Mouse (Mus musculus) midbrain, embryonic 10.5 days (tissue): ENCODE measurements at regions not wholly inside any gene's neighbourhood (a gene's known extent, or its start where the extent isn't known, plus 50 kb on each side); places are given as distances from the start of the nearest gene placed in this dataset.

Experiments used
- DNase-seq: peaks from one replicate; pipeline ENCODE4 v3.0.0-alpha.2; 2017; ENCODE audit warnings: low spot score
- H3K27ac ChIP-seq: fragments of 300-500 bp; sonication (generic); replicated peaks from 2 replicates; pipeline ENCODE4 v1.5.1; 2016; ENCODE audit warnings: mild to moderate bottlenecking
- H3K27me3 ChIP-seq: fragments of 300-500 bp; sonication (generic); 2 replicates; pipeline ENCODE4 v1.6.1; 2016; ENCODE audit warnings: low read depth, mild to moderate bottlenecking; ENCODE audit not compliant: poor library complexity, severe bottlenecking
- H3K36me3 ChIP-seq: fragments of 300-500 bp; sonication (generic); 2 replicates; pipeline ENCODE4 v1.6.1; 2016; ENCODE audit warnings: mild to moderate bottlenecking, moderate library complexity
- H3K4me1 ChIP-seq: fragments of 300-500 bp; sonication (generic); 2 replicates; pipeline ENCODE4 v1.6.1; 2016
- H3K4me3 ChIP-seq: fragments of 300-500 bp; sonication (generic); 2 replicates; pipeline ENCODE4 v1.5.1; 2016; ENCODE audit warnings: mild to moderate bottlenecking, moderate library complexity
- H3K9me3 ChIP-seq: fragments of 300-500 bp; sonication (generic); replicated peaks from 2 replicates; pipeline ENCODE4 v1.6.1; 2016; ENCODE audit warnings: mild to moderate bottlenecking
- WGBS: fragments of 180-500 bp; shearing (Covaris S2); methylation state at CpG from one replicate; pipeline ENCODE4 v1.1.7; 2016; 5-methylcytosine and 5-hydroxymethylcytosine counted together

DNA sequence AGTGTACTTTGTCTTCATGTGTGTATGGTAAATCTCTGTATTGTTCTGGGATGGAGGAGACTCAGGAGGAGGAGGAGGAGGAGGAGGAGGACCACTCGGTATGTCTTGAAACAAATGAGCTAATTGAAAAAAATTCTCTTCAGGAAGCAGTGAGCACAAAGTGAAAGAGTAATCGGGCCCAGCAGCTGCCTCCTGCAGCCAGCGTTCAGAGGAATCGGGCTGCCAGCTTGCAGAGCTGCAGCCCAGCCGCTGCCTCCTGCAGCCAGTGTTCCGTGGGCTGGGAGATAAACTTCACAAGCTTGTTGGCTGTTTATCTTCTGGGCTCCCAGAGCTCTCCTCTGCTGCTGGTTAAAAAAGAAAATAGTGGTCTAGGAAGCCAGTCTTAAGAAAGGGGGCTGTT lies 74.9 kb upstream of the Zfp217 start:
- no peaks in the 10 kb centered on the region for H3K27me3 ChIP-seq
- peak; percentile 38 for DNase-seq
- peaks cover 67% of the 10 kb centered on the region for H3K4me1 ChIP-seq
- H3K4me3 ChIP-seq: peak overlapping the region; percentile 51
- H3K36me3 ChIP-seq: no peaks in the 10 kb centered on the region
- H3K27ac ChIP-seq: peak overlapping the region; percentile 92
- H3K9me3 ChIP-seq: no peaks in the 10 kb centered on the region
- WGBS: under 1% methylated on average over 6 of the region's 6 CpGs

DNA sequence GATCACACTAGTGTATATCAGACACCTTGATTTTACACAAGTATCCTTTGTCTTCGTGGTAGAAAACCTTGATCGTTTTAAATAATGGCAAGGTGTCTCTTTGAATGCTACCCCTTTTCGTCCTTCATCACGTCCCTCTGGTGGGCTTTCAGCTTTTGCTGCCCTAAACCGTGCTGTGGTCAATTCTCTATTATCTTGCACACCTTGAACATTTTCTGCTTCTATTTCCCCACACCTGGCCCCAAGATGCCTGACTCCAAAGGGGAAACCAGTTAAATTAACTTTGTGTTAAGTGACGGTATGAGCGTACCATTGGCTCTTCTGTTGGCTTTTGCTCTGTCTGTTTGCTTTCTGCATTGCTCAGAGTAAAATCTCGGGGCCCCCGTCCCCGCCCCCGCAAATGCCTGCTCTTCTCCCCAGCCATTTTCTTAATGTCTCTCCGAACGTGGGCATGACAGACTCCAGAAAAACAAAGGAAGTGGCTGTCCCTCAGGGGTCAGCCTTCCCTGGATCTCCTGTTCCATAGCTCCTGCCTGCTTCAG lies 74.2 kb upstream of the Zfp217 start:
- no peaks in the 10 kb centered on the region for H3K9me3 ChIP-seq
- H3K4me1 ChIP-seq: peaks cover 70% of the 10 kb centered on the region
- no peaks in the 10 kb centered on the region for H3K36me3 ChIP-seq
- WGBS: 11% methylated on average over 13 of the region's 13 CpGs
- no peaks in the 10 kb centered on the region for H3K27me3 ChIP-seq
- DNase-seq: peak; percentile 32
- H3K4me3 ChIP-seq: peak overlapping the region; percentile 51; the same call in 1 of the 2 replicates
- H3K27ac ChIP-seq: peak overlapping the region; percentile 92

DNA sequence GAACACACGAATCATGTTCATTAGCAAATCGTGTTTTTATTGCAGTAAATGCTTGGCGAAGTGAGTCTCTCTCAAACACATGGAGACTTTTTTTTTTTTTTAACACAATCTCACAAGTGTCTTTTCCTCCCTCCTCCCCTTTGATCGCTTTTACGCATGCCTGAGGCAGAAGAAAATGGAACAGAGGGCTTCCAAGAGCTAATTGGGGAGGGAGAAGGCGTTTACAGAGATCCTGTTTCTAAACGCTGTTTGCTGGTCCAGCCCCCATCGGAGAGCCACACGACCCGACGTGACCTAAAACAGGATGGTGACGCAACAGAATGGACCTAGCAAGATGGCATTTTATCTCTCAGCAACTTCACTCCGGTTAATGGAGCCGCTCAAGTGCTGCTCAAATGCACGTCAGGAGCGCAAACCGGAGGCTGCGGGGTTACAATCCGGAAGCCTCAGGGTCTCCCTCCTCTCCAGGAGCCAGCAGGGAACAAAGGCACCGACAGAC lies 73.0 kb upstream of the Zfp217 start:
- peak; percentile 79 for DNase-seq
- under 1% methylated on average over 20 of the region's 20 CpGs for WGBS
- H3K4me1 ChIP-seq: peaks cover 70% of the 10 kb centered on the region

GRCm38 (mm10) chr2:170220443-170220842 lies 72.5 kb upstream of the Zfp217 start:
- Histone ChIP-seq H3K27ac (peak overlapping the region; percentile 92), H3K4me3 (peak overlapping the region; percentile 51), H3K4me1 (peaks cover 70% of the 10 kb centered on the region), H3K36me3 (no peaks in the 10 kb centered on the region), H3K27me3 (no peaks in the 10 kb centered on the region), H3K9me3 (no peaks in the 10 kb centered on the region)
- 2% methylated on average over 11 of the region's 11 CpGs for WGBS
- peak; percentile 60 for DNase-seq

More for the DNA sequence above, 73.0 kb upstream of the Zfp217 start:
- Histone ChIP-seq H3K27me3 (no peaks in the 10 kb centered on the region), H3K4me3 (peak overlapping the region; percentile 51), H3K27ac (peak overlapping the region; percentile 92), H3K36me3 (no peaks in the 10 kb centered on the region), H3K9me3 (no peaks in the 10 kb centered on the region)

- Histone ChIP-seq H3K9me3 (peaks cover 5% of the 10 kb centered on the region; the same call in 1 of the 2 replicates), H3K27me3 (no peaks in the 10 kb centered on the region), H3K4me3 (peak overlapping the region; percentile 51), H3K36me3 (no peaks in the 10 kb centered on the region), H3K27ac (peak overlapping the region; percentile 92), H3K4me1 (peaks cover 67% of the 10 kb centered on the region)
- 2% methylated on average over 20 of the region's 20 CpGs for WGBS
- peak; percentile 63 for DNase-seq
Observed at GRCm38 (mm10) chr2:170219611-170220401, 71.9 kb upstream of the Zfp217 start.

- Histone ChIP-seq H3K4me3 (peak overlapping the region; percentile 51), H3K27ac (peak overlapping the region; percentile 92), H3K9me3 (peaks cover 8% of the 10 kb centered on the region; the same call in 1 of the 2 replicates), H3K27me3 (no peaks in the 10 kb centered on the region), H3K4me1 (peaks cover 67% of the 10 kb centered on the region), H3K36me3 (no peaks in the 10 kb centered on the region)
- under 1% methylated on average over 11 of the region's 11 CpGs for WGBS
- peak; percentile 43 for DNase-seq
Observed at GRCm38 (mm10) chr2:170219161-170219581, 71.3 kb upstream of the Zfp217 start.

DNA sequence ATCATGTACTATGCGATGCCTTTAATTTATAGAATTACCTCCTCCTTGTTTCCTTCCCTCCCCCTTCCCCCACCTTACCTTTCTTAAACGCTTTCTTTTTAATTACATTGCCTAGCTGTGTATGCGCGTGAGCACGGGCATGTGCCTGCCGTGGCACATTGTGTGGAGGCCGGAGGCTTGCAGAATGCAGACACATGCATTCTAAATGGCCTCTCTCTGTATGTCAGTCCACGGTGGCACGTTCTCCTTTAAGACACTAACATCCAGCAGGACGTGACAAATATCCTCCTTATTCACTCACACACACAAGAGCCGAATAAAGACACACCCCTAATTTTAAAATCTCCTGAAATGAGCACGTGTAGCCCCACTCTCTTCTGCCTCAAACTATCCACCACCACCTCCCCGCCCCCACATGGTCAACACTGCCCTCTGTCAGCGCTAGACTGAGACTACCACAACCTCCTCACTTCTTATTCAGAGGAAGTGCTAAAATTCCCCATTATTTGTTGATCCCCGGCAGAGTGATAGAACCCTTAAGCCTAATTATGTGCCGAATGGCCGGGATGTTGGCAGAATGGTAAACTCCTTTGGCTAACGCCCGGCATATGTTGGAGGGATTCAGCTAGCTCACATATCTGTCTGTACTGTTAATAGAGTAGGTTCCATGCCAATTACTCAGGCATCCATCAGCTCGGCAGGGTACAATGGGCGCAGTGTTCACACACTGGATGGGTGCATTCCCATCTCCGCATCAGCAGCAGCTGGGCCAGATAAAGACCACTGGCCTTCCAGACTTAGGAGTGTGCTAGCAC lies 70.5 kb upstream of the Zfp217 start:
- Histone ChIP-seq H3K27me3 (no peaks in the 10 kb centered on the region), H3K9me3 (peaks cover 8% of the 10 kb centered on the region; the same call in 1 of the 2 replicates), H3K4me1 (peaks cover 60% of the 10 kb centered on the region), H3K27ac (peak overlapping the region; percentile 92), H3K4me3 (peak overlapping the region; percentile 51), H3K36me3 (no peaks in the 10 kb centered on the region)
- 11% methylated on average over 22 of the region's 22 CpGs for WGBS
- DNase-seq: peak; percentile 67

DNA sequence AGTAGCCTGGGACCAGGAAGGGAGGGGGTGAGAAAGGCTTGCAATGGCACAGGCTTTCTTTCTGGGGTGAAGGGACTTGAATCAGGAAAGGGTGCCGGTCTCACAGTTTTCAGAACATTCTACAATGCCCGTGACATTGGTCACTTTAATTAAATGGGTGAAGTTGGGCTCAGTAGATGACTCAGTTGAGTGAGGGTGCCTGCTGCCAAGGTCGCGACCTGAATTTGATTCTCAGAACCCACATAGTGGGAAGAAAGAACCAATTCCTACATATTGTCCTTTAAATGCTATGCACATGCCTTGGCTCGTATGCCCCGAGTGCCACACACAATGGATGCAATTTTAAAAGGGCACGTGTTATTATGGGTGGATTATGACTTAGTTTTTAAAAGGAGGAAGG lies 68.4 kb upstream of the Zfp217 start:
- H3K4me3 ChIP-seq: no peak overlapping the region
- peaks cover 8% of the 10 kb centered on the region; the same call in 1 of the 2 replicates for H3K9me3 ChIP-seq
- peaks cover 40% of the 10 kb centered on the region for H3K4me1 ChIP-seq
- H3K36me3 ChIP-seq: no peaks in the 10 kb centered on the region
- 92% methylated on average over 7 of the region's 7 CpGs for WGBS
- no peaks in the 10 kb centered on the region; the same call in 1 of the 2 replicates for H3K27me3 ChIP-seq
- no peak overlapping the region for H3K27ac ChIP-seq
- no peak for DNase-seq

DNA sequence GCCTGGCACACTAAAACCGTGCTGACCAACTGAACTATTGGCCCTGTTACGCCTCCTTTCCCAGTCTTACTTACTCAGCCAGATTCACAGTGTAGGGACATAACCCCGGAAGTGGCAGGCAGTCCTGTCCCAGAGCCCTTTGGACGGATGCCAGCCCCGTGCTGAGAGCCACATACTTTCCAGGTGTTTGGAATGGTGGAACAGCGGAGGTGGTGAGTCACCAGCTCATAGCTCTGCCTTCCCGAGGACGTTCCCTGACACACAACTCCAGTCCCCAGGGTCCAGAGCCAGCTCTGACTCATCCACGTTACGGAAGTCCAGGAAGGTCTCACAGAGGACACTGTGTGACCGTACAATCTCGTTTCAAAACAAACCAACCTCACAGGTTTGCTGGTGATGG lies 61.2 kb upstream of the Zfp217 start:
- DNase-seq: no peak
- WGBS: 86% methylated on average over 12 of the region's 12 CpGs
- H3K9me3 ChIP-seq: no peaks in the 10 kb centered on the region
- H3K4me1 ChIP-seq: peaks cover 38% of the 10 kb centered on the region
- no peak overlapping the region for H3K4me3 ChIP-seq
- no peak overlapping the region for H3K27ac ChIP-seq
- peaks cover 16% of the 10 kb centered on the region; the same call in 1 of the 2 replicates for H3K27me3 ChIP-seq
- H3K36me3 ChIP-seq: no peaks in the 10 kb centered on the region

- Histone ChIP-seq H3K9me3 (no peaks in the 10 kb centered on the region), H3K27ac (no peak overlapping the region), H3K36me3 (no peaks in the 10 kb centered on the region), H3K27me3 (peaks cover 18% of the 10 kb centered on the region; the same call in 1 of the 2 replicates), H3K4me1 (peaks cover 38% of the 10 kb centered on the region), H3K4me3 (no peak overlapping the region)
- WGBS: 83% methylated on average over 7 of the region's 7 CpGs
- DNase-seq: no peak
Observed at GRCm38 (mm10) chr2:170207878-170208277, 60.0 kb upstream of the Zfp217 start.

DNA sequence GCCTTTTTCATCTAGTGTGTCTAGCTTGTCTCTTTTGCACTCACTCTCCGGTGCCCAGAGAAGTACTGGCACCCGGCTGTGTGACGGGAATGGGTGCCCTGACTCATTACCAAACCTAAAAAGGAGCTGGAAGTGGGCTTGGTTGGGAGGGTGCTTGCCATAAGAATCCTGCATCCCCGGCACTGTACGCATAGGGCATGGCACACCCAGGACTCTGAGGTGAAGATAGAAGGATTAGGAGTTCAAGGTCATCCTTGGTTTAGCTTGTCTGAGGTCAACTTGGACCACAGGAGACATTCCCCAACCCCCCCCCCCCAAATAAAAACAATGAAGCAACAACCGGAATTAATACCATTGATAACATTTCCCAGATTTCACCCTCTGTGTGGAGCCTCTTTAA lies 59.5 kb upstream of the Zfp217 start:
- peaks cover 38% of the 10 kb centered on the region for H3K4me1 ChIP-seq
- 90% methylated on average over 6 of the region's 6 CpGs for WGBS

DNA sequence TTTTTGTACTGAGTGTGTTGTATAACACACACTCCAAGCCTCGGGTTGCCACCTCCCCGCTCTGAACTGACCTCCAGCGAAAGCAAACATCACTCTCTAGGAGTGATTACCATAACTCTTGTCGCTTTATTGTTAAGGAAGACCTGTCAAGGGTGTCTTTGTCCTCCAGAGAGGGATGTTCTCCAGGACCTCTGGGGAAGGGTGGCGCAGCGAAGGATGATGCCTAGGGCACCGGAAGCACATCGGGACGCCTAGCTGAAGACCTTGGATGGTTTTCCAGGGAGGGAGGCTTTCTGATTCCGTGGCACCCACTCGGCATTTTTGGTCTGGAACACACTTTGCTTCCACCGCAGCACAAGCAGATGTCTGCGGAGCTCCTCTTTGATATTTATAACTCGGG lies 59.0 kb upstream of the Zfp217 start:
- no peak for DNase-seq
- peak overlapping the region; percentile 61; the same call in 1 of the 2 replicates for H3K27ac ChIP-seq
- H3K4me3 ChIP-seq: no peak overlapping the region
- H3K36me3 ChIP-seq: no peaks in the 10 kb centered on the region
- no peaks in the 10 kb centered on the region for H3K9me3 ChIP-seq
- WGBS: 63% methylated on average over 14 of the region's 14 CpGs
- H3K27me3 ChIP-seq: peaks cover 18% of the 10 kb centered on the region; the same call in 1 of the 2 replicates
- H3K4me1 ChIP-seq: peaks cover 41% of the 10 kb centered on the region

More for the DNA sequence above, 59.5 kb upstream of the Zfp217 start:
- Histone ChIP-seq H3K4me3 (no peak overlapping the region), H3K36me3 (no peaks in the 10 kb centered on the region), H3K27ac (no peak overlapping the region), H3K9me3 (no peaks in the 10 kb centered on the region), H3K27me3 (peaks cover 18% of the 10 kb centered on the region; the same call in 1 of the 2 replicates)
- DNase-seq: no peak
